Mouse (Mus musculus) bone marrow, adult 2 months (tissue): Measurements from ENCODE around the gene Ino80b.

Source experiments
- CTCF ChIP-seq: fragments of 200-500 bp; IDR thresholded peaks from 2 replicates; pipeline ENCODE4 v1.5.1; 2011; ENCODE audit warnings: low read length, control low read depth; ENCODE audit not compliant: control insufficient read depth, insufficient read depth
- POLR2A ChIP-seq: fragments of 200-500 bp; IDR thresholded peaks from 2 replicates; pipeline ENCODE4 v1.6.1; 2011; ENCODE audit warnings: low read depth, mild to moderate bottlenecking, control low read depth, low read length, borderline replicate concordance; ENCODE audit not compliant: control insufficient read depth

DNA sequence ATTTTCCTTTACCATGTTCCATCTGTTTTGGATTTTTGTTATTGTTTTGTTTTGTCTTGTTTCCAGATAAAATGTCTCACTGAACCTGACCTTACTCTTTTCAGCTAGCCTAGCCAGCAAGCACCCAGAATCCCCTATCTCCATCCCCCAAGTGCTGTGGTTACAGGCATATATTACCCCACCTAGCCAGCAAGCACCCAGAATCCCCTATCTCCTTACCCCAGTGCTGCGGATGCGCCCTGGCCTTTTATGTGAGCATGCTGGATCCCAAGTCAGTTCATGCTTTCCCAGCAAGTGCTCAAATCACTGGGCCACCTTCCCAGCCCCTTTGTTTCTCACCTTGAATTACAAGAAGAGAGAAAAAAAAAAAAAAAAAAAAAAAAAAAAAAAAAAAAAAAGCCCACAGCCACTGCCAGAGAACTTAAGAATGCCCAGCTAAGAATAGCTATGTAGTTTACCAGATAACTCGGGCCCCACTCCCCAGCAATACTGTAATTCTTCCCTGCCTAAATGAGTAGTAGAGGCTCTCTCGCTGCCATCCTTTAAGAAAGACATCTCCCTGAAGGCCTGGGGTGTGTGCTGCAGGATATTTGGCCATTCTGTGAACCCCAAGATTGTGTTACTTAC, 13.6 kb downstream of the Ino80b start:
- TF ChIP-seq CTCF (no peak), POLR2A (no peak)
